Mouse (Mus musculus) duodenum, adult 2 months (tissue): ENCODE results near the gene Gm13889. TPM values are rescaled to one million over a fixed set of nuclear protein-coding genes. Genes with fewer than 3 reads are reported as not detected.

Experiments
- polyA plus RNA-seq: library from polyadenylated mRNA; depleted of rRNA; stranded (reverse); fragments of >200 nt; gene quantifications from 2 replicates; pipeline ENCODE4 v1.2.3, GENCODE M21; 2012; ENCODE audit warnings: low replicate concordance; rRNA removed

Gene Gm13889
- 52.3 and 109 TPM in 2 replicates for polyA plus RNA-seq

DNA sequence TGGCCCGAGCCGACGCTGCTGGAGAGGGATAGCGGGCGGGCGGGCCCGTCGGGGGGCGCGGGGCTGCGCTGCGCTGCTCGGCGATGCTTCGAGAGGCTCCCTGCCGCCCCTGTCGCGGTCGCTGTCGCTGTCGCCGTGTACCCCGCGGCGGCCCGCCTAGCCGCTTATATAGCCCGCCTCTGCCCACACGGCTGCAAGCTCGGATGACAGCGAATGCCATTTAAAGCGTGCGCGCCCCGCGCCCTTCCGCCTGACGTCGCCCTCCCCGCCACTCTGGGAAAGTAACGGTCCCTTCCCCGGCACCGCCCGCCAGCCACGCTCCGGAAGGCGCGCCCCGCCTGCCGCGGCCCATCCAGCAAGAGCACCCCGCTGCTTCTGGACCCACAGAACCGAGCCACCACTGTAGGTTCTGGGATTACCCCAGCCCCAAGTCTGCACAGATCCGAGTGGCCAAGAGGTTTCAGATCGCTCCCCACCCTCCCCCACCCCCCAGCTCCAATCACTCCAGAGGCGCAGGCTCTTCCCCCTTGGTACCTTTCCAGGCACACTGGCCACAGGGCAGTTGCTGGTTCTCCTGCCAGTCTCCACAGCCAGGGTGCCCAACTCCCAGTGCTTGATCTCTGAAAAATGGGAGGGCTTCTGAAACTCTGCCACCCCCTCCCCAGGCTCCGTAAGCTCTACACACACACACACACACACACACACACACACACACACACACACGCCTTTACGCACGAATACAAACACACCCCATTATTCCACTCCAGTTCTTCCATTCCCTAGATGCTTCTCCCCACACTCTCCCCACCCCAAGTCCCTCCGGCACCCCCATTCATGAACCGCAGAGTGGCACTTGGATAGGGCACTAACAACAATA lies at the start of gene Gm13889:
Gene Gm13889, minus strand, starts transcription at position 294 of the 877 bp plus-strand sequence.

DNA sequence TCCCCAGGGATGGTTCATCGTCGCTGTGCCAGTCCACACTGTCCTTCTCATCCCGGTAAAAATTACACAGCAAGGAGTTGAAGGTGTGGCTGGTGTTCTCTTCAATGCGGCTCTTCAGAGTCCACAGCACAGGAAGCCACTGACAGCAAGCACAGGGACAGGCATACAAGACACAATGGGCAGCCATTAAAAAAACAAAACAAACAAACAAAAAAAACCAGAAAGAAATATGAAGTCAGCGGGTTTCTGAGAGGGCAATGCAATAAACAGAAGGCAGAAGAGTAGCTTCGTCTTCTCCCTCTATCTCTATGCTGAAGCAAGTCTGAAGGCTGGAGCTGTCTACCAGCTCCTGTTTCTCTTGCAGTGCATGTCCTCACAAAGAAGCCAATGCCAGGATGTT lies 39.3 kb upstream of the Gm13889 start, which contains the start of gene Gm27027:
Gene Gm27027, minus strand, starts transcription at position 101 of the 400 bp plus-strand sequence.

Other genes starting within 250 kb of the Gm13889 start
- gene Ext2, start 134.6 kb downstream of the Gm13889 start, polyA plus RNA-seq, result 18.9 and 20.7 TPM in 2 replicates
- 5.8 and 6.8 TPM in 2 replicates for gene Accs, start 107.3 kb downstream of the Gm13889 start, polyA plus RNA-seq
- gene Accsl, start 88.0 kb downstream of the Gm13889 start, polyA plus RNA-seq, result not detected in 2 replicates
- 3.2 TPM in 1 of 2 replicates, not detected in the other for gene Gm27027, start 39.2 kb upstream of the Gm13889 start, polyA plus RNA-seq
- gene Alkbh3, start 53.6 kb upstream of the Gm13889 start, polyA plus RNA-seq, result 24.4 and 33.3 TPM in 2 replicates
- gene Hsd17b12, start 200.8 kb upstream of the Gm13889 start, polyA plus RNA-seq, result 9.6 and 44.1 TPM in 2 replicates